Mouse (Mus musculus) lung, postnatal 0 days (tissue): ENCODE measurements around the gene Clca4a.

Experiments used
- CTCF ChIP-seq: IDR thresholded peaks from 2 replicates; pipeline ENCODE4 v1.5.1; 2016; ENCODE audit warnings: antibody characterized with exemption, mild to moderate bottlenecking
- EP300 ChIP-seq: IDR thresholded peaks from 2 replicates; pipeline ENCODE4 v1.6.1; 2016; ENCODE audit warnings: antibody characterized with exemption, mild to moderate bottlenecking, control low read depth

GRCm38 (mm10) chr3:144993055-144993454 is 18.2 kb upstream of the Clca4a start:
- TF ChIP-seq EP300 (no peak), CTCF (no peak)
